Mouse (Mus musculus): ENCODE results near the gene Cdk7. TPM values are rescaled to one million over a fixed set of nuclear protein-coding genes. Genes with fewer than 3 reads are reported as not detected.

Cdk7 gene
- total RNA-seq, 2 experiments from 2014 or later = 21.1 to 22.2 TPM

Other genes starting within 250 kb of the Cdk7 start
- gene Gtf2h2, start 238.4 kb downstream of the Cdk7 start, total RNA-seq (2021) = 10 to 100 TPM; 18.4 to 23.6 TPM
- gene Ocln, start 178.2 kb downstream of the Cdk7 start, total RNA-seq (2021) = under 1 TPM; 0.39 to 0.46 TPM
- under 1 TPM; 0.28 to 0.84 TPM for gene Marveld2, start 114.0 kb downstream of the Cdk7 start, total RNA-seq (2021)
- 10 to 100 TPM; 58.7 to 59.1 TPM for gene Ak6, start 80.0 kb downstream of the Cdk7 start, total RNA-seq (2021)
- gene Rad17, start 79.9 kb downstream of the Cdk7 start, total RNA-seq (2021) = 10 to 100 TPM; 12.3 to 15.1 TPM
- 10 to 100 TPM in 1 of 2 experiments, 1 to 10 TPM in 1; 8.9 to 14.3 TPM for gene Taf9, start 79.4 kb downstream of the Cdk7 start, total RNA-seq (2021)
- gene Ccdc125, start 61.2 kb downstream of the Cdk7 start, total RNA-seq (2021) = under 1 TPM; 0.67 to 0.70 TPM
- 100 to 1,000 TPM; 196 to 207 TPM for gene Mrps36, start 13.7 kb upstream of the Cdk7 start, total RNA-seq (2021)
- under 1 TPM in 1 of 2 experiments, not detected in 1; 0.31 TPM for gene Cenph, start 45.0 kb upstream of the Cdk7 start, total RNA-seq (2021)
- gene Ccnb1, start 55.6 kb upstream of the Cdk7 start, total RNA-seq (2021) = 1 to 10 TPM; 1.2 to 1.3 TPM
- gene Slc30a5, start 102.5 kb upstream of the Cdk7 start, total RNA-seq (2021) = 10 to 100 TPM; 20.1 to 23.0 TPM